Mouse (Mus musculus) monocyte, adult 5-6 weeks (primary cell): ENCODE results near the gene Ccdc171. TPM values are rescaled to one million over a fixed set of nuclear protein-coding genes. Genes with fewer than 3 reads are reported as not detected.

Experiments
- ATAC-seq: fragments of 153-309, 156-312 bp; replicated peaks from 2 replicates; pipeline ENCODE4 v1.8.0; 2017; ENCODE audit warnings: mild to moderate bottlenecking; ENCODE audit not compliant: low TSS enrichment, insufficient number of reproducible peaks, severe bottlenecking, poor library complexity, low FRiP score
- total RNA-seq: library from RNA; stranded (forward); fragments of 200-1000, 200-491, 200-594 nt; gene quantifications from 3 replicates; pipeline ENCODE4 v1.2.3, GENCODE M21; 2017

Gene Ccdc171
- total RNA-seq, 1 experiment from 2014 or later, result 24.0 TPM

DNA sequence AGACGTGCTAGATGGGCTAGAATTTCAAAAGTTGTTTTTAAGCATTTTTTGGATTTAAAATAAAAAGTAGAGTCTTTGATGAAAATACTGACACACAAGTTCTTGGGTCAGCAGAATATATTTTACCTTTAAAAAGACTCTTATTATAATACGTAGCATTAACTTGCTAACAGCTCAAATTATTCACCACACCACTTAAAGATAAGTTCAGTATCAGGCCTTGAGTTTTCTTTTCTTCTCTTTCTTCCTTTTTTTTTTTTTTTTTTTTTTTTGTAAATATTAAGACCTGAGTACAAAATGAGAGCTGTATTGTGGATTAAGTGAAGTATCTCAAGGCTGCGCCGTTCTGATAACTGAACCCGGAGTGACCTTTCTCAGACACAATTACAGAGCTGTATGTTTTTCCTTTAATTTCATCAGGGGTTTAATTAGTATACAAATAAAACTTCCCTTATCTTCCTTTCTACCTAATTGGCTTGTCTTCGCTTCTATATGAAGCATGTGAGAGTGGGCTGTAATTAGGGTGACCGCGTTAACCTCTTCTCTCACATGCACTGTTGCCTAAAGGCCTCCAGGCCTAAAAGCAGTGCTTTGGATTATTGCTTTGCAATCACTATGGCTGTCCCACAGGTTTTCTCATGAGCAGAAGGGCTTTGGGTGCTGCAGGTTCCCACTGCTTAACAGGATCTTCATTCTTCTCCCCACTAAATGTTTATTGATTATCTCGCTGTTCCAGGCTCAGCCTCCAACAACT lies 214.0 kb downstream of the Ccdc171 start:
- ATAC-seq, result no peak

DNA sequence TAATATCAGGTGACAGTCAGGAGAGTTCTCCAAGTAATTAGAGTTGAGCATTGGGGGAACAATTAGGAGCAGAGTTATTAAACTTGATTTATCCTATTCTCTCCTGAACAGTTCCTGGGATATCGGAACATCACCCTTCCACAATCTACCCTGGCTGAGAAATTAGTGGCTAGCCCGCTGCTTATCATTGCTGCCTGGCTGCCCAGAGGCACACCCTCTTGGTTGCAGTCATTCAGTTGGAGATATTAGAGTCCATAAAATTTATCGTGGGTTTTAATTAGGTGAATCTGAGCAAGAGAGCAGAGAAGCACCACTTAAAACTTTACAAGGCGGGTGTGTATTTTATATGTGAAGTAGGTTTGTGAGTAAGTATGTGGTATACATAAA lies 214.5 kb downstream of the Ccdc171 start:
- no peak for ATAC-seq

DNA sequence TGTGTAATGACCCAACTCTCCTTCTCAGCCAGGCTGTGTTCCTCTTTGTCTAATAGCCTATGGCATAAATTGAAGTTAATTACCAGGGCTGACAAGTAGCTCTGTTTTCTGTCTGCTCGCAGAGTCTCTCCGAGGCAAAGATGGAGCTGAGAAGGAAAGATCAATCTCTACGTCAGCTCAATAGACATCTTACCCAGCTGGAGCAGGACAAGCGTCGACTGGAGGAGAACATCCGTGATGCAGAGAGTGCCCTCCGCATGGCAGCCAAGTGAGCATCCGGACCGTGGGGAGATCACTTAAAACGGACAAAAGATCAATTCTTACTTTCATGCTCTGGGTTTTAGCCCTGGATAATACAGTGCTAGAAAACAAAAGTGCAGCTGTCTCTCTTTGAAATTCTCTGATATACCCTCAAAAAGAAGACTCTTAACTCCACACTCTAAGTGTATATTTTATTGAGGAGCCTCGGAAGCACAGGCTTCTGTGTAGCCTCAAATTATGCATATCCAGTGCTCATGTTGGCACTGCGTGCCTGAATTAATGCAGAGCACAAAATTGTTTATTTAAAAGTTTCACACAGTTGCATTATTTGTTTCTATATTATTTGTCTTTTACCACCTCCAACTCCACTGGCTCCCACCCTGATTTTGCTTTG lies 217.6 kb downstream of the Ccdc171 start:
- no peak for ATAC-seq

DNA sequence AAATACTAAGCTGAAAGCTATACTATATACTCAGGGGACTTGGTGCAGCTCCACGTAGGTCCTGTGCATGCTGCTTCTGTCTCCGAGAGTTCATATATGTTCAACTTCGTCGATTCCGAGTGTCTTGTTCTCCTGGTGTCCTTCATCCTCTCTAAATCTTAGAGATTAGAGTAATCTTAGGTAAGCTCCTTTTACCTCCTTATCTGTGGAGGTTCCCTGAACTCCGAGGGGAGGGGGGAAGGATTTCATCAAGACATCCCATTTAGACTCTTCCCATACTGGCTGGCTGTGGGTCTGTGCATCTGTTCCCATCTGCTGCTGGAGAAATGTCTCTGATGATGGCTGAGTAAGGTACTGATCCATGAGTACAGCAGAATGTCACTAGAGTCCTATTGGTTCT lies 249.8 kb downstream of the Ccdc171 start:
- no peak for ATAC-seq

DNA sequence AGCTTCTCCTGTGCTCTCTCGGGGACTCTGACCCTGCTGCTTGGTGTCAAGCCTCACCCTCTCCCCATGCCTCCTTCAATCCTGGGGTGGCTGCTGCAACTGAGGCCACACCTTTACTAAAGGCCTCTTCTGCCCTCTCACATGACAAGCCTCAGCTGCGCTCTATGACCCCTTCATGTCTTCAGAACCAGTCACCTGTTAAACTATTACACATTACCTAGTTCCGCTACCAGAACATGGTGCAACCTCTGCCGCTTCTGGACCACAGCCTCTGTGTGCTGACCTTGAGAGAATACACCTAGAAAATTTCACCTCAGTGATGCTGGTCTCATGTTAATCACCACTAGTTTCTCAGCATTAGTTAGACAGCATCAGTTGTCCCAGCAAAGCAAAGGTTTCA lies 254.7 kb downstream of the Ccdc171 start:
- ATAC-seq, result no peak

DNA sequence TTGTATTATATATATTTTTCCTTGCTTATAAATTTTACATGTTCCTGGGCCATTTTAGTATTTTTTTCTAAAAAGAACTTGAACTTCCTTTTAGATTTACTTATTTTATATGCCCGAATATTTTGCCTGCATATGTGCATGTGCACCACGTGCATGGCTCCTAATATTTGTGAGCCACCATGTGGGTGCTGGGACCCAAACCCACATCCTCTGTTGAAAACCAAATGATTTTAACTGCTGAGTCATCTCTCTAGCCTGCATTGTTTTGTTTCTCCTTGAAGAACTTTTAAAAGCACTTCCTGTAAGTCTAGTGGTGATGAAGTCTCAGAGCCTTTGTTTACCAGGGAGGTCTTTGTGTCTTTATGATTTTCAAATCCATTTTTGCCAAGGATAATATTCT lies 259.8 kb downstream of the Ccdc171 start:
- no peak for ATAC-seq

DNA sequence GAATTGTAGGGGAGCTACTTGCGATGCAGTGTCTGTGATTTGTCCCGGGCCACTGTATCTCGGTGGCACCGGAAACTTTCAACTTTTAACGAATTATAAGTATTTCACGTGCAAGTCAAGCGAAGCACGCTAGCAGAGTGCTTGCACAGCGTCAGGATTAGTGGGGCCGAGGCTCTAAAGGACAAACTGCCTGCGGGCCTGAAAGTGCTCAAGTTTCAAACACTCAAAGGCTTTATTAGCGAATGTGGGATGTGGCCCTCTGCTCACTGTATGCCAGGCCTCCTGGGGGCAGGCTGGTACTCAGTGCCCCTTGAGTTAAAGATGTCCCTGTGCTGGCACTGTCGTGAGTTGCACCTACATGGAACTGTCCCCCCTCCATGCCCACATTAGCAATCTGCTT lies 266.5 kb downstream of the Ccdc171 start:
- no peak for ATAC-seq

DNA sequence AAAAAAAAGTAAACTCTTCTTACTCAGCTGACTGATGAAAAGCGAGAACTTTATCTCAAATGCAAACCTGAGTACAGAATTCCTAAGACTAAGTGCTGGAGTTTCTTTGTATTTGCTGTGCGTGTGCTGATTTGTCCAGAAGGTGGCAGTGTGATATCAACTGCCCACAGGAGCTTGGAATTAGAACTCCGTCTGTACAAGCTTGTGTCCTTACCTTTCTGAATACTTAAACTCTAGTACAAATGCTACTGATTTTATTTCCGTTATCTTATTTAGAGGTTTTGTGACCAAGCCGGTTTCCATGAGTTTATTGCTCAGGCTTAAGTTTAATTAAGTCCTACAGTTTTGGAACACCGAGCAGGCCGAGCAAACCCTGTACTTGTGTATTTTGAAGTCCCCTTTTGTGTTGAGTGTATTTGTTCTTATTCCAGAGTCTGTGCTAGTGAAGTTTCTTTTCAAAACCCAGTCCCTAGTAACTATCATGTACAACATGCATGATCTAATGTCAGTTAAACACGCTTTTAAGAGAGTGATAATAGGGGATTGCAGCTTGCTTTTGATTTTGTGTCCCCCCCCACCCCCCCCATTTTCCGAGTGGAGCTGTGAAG lies 269.1 kb downstream of the Ccdc171 start:
- ATAC-seq, result no peak

DNA sequence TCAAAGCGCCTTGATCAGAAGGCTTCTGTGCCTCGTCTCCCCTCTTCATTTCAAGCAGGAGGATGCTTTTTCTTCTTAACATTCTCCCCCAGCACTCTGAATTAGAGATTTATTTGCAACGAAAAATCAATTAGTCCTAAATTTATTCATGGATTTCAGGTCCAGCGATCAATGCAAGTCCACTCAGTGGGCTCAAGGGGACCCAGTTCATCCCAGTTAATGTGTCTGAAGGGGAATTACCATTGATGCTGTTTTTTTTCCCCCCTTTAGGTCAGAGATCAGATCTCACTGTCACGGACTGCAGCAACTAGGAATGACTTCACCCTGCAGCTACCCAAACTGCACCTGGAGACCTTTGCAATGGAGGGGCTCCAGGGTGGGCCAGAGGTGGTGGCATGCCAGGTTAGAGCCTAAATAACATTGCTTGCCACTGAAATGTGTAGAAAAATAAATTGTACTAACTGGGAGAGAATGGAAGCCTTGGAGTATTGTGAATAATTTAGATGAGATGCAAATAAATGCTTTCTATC lies 269.6 kb downstream of the Ccdc171 start:
- no peak for ATAC-seq

DNA sequence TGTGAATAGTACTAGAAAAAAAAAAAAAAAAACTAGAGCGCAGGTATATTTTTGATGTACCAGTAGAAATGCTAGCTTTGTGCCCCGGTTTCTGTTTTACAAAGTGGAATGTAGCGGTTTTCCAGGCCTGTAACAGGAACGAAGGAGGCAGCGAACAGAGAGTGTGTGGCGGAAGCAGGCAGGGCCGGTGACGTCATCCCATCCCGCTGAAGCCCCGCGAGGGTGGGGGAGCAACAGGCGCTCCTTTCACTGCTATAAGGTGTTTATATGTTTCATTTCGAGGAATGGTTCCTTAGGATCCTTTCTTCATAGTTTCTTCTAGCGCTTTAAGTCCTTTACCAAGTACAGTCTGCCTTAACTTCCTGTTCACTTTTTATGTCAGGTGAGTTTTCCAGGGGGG lies 272.6 kb downstream of the Ccdc171 start:
- no peak for ATAC-seq

DNA sequence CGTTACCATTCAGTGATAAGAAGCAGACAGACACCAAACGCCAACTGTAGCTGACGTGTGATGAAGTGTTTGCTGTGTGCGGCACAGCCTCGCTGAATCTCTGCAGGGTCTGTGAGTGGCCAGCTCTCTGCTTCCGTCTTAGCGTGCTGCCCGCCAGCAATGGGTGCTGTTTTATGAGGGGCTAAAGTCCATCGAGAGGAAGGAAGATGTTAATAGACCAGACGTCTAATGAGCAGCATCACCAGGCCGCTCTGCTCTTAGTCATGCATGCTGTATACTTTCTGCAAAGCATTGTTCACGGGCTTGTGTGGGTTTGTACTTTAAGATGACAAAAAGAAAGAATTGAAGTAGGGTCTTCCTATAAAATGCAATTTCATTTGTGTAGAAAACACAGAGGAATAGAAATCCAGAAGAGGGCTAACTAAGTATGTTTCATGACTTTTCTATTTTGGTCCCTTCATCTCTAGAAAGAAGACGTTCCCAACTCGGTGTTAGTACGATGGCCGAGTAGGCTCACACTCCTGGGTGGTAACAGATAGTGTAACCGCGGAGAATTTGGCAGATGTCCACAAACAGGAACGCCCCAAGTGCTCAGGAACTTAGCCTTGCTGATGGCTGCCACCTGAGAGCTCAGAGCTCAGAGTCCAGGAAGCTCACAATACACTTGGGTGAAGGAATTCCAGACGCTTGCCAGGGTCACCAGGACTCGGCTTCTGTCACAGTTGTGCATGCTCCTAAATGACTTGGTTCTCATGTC lies 273.5 kb downstream of the Ccdc171 start:
- no peak for ATAC-seq

DNA sequence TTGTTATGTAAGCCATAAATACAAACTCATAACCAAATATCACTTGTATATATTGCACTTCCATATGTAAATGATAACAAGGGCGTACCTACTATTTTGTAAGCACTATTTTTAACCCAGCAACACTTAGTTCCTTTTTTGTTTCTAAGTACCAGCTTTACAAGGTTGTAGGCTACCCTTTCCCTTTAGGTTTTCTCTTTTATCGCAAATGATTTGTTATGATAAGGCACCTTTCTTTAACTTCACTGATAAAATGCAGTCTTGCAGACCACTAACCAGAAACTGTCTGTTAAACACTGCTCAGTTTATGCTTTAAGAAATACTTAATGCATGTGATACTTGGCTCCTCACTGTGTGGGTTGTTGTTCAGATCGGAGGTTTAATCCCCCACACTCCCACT lies 275.1 kb downstream of the Ccdc171 start:
- no peak for ATAC-seq

DNA sequence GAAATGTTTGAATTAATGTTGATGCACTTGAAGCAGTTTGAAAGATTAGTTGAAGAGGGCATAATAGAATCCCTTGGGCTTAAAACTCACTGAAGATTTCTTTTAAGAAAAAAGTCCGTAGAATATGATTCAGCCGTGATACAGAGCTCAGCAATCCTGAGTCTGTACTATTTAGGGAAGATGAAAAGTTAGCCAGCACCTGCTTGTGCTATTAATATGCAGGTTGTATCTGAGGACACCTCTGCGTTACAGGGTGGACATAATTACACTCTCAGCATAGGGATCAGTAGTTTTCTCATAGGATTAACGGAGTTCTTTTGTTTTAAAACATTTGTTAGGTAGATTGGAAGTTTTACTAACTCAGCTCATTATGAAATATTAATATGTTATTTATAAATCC lies 291.6 kb downstream of the Ccdc171 start:
- ATAC-seq, result no peak

DNA sequence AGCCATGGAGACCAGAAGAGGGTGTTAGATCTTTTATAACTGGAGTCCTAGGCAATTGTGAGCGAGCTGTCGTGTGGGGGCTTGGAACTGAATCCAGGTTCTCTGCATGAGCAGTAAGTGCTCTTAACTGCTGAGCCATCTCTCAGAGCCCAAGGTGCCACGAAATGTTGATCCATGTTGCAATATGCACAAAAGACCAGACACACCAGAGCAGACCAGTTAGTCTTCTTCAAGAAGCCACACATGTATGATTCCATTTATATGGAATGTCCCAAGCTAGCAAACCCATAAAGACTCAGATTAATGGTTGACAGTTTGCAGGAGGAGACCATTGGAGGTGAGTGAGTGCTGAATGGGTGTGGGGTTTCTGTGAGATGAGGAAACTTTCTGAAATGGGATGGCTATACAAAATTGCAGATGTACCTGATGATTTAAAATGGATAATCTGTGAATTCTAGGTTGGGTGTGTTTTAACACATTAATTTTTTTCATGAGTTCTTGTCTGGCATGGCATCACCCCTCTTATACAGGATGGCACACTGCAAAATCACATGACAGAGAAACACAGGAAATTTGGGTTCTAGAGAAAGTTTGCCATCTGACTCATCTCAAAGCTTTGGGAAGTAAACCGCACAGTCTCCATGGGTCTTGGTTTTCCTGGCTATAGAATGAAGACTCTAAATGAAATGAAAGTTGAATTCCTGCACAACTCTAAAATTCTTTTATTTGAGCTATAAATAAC lies 304.5 kb downstream of the Ccdc171 start:
- ATAC-seq, result no peak

DNA sequence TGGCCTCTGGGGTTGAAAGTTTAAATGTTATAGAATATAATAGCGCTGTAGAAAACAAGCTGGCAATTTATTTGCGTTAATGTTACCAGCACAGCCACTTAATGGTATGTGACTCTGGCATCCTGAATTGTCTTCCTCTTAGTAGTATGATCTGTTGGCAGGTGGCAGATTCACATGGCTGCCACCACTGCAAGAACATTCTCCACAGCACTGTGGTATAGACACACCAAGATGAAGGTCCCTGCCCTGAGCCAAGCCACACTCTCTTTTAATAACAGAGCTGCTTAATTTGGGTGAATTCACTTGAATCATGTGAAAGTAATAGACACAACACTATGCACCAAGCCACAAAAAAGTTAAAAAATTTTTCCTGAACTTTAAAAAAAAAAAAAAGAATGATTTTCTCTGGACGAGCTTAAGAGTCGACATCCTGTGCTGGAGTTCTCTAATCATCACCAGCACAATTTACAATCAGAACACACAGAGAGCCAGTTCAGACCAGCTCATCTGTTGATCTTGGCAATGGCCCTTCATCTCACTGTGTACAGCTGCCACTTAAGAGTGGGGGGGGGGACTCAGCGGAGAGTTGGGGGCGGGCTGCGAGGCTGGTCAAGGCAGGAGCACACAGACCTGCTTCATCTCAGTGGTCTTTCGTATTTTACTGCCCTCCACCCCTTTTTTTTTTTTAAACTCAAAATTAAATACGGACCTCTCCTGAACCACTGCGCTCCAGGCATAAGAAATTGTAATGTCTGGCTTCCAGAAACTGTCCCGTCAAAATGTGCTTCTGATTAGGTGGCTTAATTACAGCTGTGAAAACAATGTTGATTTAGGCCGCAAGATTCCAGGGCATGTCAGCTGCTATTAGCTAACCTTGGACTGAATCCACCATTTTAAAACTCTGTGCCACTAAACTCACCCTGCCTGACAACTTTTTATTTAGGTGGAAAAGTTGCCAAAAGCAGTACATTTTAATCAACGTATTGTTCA lies 305.8 kb downstream of the Ccdc171 start:
- ATAC-seq, result no peak

DNA sequence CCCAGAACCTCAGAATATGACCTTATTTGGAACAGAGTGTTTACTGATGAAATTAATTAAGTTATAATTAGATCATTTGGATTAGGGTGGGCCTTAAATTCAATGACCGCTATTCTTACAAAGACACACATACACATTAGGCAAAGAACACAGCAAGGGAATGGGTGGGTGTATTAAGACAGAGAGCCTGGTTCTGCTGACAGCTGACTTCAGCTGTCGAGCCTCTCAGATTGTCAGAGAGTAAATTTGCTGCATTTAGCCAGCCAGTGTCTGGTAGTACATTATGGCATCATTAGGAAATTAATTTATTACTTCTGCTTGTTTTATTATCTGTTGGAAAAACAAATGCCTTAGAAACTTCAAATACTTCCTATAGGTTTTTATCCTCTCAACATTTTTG lies 313.7 kb downstream of the Ccdc171 start:
- no peak for ATAC-seq

DNA sequence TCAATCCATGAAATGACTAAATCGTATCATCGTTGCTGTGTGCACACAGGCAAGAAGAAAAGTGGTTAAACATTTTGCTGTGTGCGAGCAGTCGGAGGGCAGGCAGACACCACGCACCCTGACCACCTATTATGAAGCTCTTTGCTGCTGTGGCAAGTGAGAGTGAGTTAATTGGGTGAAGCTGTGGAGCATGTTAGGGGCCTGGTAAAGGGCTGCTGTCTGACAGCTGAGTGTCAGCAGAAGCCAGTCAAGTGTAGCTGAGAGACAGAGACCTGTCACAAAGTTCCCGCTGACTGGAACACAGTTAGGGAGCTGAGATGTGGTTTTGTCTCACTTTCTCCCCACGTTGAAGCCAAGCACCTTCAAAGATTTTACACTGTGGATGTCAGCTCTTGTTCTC lies 321.0 kb downstream of the Ccdc171 start:
- ATAC-seq, result no peak

DNA sequence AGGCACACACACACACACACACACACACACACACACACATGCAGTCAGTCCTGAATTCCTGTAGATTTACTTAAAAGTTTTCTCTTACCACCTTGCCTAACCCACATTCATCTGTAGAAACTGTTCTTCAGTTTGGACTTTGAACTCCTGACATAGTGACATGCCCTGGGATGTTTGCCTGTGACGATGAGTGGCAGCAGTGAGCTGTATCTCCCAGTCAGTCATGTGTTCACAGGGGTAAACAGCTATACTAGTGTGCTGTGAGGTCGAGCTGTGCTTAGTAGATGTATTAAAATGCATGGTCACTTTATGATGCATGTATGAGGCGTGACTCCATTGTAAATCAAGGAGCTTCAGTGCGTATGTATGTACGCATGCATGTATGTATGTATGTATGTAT lies 328.5 kb downstream of the Ccdc171 start:
- ATAC-seq, result no peak
